Mouse (Mus musculus): ENCODE data around the gene Crlf1.

Gene Crlf1

DNA sequence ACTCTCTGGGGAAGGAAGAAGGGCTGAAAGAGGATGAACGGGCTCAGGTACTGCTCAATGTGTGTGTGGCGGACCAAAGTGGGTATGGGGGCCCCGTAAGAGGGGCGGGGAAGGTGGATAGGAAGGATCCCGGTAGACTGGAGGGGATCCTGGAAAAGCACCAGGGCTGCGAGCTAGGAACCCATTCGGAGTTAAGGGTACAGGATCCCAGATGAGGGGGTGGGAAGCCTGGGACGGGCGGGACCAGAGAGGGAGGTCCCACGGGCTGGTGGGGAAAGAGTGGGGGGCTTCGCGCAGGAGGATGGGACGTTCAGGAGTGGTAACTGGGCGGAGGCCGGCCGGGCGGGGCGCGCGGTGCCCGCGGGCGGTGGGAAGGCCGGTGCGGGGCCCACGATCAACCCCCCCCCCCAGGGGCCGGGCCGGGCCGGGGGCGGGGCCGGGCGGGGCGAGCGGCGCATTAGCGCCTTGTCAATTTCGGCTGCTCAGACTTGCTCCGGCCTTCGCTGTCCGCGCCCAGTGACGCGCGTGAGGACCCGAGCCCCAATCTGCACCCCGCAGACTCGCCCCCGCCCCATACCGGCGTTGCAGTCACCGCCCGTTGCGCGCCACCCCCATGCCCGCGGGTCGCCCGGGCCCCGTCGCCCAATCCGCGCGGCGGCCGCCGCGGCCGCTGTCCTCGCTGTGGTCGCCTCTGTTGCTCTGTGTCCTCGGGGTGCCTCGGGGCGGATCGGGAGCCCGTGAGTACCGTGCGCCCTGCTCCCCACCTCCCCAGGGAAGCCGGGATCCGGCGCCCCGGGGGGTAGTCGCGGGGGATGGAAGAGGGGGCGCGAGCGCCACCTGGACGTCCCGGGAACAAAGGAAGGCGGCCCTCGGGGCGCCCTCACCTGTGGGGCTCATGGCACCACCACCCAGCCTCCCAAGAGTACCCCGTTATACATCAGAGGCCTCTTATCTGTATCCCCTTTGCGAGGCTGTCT is at the start of gene Crlf1:
TSS of gene Crlf1 (plus strand) at position 495 of the 977 bp plus-strand sequence.
- no peak for DNase-seq (ENCODE audit: low spot score in 2 of 2)

DNA sequence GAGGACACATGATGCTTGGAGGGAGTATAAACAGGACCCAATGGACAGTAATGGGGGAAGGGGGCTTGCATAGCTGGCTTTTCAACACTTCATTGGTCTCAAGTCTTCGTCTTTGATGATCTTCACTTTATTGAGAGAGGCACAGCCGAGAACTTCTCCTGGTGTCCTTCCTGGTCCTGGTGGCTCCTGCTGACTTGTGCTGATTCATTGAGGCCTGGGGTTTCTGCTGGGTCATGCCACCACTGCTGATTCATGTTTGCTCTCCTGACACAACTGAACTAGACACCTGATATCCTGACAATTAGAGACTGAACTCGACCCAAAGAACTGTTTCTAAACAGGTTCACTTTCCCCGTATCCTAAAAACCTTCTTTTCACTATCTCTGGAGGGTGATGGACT is 49.6 kb upstream of the Crlf1 start:
- no peak for DNase-seq (ENCODE audit: low spot score in 2 of 2)

DNA sequence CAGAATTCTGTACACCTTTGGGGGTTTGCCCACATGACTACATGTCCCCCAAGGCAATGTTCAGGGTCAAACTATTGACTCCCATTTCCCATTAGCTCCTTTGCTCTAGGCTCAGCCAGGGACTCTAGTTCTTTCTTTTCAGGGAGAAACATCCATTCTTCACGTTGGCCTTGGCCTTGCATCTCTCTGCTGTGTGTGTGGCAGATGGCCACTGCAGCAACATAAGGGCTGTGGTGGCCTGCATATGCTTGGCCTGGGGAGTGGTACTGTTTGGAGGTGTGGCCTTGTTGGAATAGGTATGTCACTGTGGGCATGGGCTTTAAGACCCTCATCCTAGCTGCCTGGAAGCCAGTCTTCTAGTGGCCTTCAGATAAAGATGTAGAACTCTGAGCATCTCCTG is 47.0 kb upstream of the Crlf1 start:
- no peak for DNase-seq (ENCODE audit: low spot score in 2 of 2)

DNA sequence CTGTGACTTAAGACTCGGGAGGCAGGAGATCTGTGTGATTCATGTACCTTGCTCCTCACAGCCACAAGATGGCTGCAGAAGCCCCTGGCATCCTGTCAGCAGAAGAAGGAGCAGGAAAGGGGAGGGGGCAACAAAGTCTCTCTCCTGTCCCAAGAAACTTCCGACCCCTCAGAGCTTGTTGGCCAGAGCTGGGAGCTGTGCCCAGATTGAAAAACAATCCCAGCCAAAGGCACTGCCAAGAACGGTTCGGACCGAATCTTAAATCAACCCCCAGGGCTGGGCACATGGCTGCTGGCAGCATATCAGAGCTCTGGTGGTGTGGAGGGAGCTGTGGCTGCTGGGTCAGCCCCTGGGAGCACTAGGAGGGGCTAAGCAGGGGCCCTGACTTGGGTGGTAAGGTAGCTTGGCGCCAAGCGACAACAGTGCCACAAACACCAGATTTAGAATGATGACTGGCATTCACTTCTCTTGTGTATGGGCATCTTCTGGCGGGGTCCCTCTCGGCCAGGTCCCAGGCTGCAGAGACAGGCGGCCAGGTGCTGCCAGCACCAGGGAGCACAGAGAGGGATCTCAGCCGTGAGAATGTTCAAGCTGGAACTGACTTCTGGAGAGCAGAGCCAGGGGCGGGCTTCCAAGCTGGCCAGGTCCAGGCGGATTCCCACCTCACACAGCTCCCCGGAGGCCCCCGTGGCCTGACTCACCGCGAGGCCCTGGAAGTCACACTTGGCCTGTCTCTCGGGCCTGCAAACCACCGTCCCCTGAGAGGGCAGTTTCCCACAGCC is 45.1 kb upstream of the Crlf1 start:
- peak in 1 of 2 experiments; percentile 40 for DNase-seq (ENCODE audit: low spot score in 2 of 2)

DNA sequence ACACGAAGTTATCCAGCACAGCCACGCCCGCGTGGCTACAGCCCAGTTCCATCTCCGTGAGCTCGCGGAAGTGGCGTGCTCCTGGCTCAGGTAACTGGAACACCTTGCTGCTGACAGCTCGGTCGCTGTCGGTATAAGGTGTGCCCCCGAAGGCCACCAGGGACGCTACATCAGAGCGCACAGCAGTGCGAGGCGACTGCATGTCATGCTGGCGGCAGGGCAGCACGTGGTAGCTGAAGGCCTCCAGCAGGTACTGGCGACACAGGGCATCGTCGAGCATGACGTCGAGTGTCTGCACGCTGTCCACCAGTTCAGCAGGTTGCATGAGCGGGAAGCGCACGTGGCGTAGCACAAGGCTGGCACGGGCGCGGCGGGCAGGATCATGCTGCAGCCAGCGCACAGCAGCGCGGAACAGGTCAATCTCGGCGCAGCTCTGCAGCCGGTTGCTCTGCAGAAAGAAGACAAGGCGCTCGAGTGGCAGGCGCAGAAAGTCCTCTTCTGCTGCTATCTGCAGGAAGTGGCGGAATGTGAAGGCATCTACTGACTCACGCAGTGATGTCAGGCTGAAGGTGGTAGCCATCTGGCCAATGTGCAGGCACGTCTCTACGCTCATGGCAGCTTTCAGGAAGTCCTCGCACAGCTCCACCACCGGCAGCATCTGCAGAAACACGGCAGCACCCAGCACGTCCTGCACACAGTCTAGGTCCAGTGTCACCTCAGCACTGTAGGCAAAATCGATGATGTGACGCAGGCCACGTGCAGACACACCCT is 40.6 kb upstream of the Crlf1 start:
- DNase-seq (ENCODE audit: low spot score in 2 of 2), result peak; percentile 39 to 43

DNA sequence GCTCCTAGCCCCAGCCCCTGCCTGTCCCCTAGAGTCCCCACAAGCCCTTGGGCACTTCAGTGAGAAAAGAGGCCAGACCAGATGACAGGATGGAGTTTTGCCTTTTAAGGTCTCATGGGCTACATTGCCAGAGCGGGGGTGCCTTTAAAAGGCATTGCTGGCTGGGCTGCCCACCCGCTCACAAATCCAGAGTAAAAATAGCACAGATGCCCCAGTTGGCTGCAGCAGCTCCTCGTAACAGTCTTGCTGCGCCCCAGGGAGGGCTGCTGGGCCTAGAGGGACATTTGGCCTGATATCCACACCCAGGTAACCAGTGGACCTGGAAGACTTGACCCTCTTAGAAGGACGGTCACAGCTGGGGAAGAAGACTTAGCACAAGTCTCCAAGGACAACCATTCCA is 39.1 kb upstream of the Crlf1 start:
- DNase-seq (ENCODE audit: low spot score in 2 of 2), result peak; percentile 51 to 66

DNA sequence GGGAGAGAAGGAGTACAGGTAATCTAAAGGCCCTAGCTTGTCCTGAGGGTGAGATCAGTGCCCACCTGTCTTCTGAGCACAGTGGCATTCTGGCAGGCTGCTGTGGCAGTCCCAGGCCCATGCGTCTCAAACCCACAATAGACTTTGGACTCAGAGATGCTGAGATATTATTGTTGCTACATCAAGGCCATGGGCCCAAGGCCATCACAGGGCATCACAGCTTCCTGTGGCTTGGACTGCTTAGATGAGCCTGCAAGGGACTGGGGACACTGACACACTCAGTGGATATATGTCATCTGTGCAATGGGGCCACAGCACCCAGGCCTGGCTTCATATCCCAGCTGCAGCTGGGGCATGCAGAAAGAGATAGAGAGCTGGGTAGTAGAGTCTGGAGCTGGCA is 36.0 kb upstream of the Crlf1 start:
- DNase-seq (ENCODE audit: low spot score in 2 of 2), result no peak

DNA sequence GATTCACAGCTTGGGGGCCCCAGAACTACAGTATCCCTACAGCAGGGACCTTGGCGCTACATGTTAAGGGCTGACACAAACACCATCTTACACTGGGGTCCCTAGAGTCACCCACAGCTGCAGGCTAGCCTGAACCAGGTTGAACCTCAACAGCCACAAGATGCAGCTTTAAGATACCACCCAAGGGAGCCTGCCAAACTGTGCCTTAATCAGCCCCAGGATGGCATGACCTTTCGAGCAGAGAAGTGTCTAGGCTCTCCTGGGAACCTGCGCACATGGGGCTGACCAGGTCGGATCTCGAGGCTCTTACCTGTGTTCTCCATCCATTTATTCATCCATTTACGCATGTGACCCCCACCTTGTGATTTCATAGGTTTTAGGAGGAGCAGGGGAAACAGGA is 35.1 kb upstream of the Crlf1 start:
- DNase-seq (ENCODE audit: low spot score in 2 of 2), result no peak

DNA sequence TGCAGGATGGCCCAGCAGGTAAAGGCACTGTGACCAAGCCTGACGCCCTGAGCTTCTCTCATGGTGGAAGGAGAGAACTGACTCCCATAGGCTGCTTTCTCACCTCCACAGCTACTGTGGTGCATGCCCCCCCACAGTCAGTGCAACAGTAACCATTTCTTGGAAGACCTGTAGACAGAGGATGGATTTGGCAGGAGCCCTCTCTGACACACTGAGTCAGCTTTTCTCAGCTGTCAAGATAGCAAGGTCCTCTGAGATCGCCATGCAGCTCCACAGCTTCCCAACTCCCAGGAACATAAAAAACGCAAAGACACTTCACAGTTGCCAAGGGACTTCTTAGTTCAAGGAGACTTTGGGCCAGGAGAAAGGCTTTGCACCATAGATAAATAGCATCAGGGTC is 34.5 kb upstream of the Crlf1 start:
- DNase-seq (ENCODE audit: low spot score in 2 of 2), result no peak

DNA sequence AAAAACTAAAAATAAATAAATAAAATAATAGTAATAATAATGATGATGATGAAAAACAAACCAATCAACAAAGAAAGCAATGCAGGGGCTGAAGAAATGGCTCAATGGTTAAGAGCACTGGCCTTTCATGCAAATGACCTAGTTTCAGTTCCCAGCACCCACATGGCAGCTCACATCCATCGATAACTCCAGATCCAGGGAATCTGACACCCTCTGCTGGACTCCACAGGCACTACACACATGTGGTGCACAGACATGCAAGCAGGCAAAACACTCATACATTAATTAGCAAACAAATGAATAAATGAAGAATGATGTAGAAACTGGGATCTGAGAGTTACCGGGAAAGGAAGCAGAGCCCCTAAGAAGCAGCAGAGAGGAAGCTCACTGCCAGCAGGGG is 33.3 kb upstream of the Crlf1 start:
- no peak for DNase-seq (ENCODE audit: low spot score in 2 of 2)

DNA sequence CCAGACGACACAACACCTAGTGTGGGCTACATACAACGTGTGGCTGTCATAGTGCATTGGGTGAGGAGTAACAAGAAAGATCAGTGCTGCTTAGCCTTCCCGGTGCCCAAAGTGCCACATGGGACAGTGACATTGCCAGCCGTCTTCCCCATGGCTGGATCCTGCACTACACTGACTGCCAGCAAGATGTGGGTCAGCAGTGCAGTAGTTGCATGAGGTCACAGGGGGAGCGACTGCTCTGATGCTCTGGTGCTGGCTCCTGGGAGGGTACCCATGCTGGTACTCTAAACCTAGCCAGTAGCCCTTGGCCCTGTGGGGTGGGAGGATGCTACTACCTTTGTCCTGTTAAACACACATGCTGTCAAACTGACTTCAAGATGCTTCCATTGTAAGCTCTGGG is 32.8 kb upstream of the Crlf1 start:
- no peak for DNase-seq (ENCODE audit: low spot score in 2 of 2)

DNA sequence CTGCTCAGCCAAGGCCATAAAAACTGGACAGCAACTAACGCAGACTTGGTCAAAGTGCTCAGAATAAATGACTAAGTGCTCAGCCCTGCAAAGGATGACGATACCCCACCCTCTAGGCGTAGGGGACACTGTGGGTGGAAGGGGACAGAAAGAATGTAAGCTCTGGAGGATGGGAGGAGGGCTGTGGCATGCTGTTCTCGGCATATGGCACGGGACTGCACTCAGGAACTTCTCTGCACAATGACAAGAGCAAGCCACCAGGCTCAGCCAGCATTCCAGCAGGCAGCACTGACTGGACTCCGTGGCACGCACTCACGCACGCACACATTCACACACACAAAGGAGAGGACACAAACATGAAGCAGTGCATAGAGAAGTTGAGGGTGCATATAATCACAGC is 32.4 kb upstream of the Crlf1 start:
- no peak for DNase-seq (ENCODE audit: low spot score in 2 of 2)

DNA sequence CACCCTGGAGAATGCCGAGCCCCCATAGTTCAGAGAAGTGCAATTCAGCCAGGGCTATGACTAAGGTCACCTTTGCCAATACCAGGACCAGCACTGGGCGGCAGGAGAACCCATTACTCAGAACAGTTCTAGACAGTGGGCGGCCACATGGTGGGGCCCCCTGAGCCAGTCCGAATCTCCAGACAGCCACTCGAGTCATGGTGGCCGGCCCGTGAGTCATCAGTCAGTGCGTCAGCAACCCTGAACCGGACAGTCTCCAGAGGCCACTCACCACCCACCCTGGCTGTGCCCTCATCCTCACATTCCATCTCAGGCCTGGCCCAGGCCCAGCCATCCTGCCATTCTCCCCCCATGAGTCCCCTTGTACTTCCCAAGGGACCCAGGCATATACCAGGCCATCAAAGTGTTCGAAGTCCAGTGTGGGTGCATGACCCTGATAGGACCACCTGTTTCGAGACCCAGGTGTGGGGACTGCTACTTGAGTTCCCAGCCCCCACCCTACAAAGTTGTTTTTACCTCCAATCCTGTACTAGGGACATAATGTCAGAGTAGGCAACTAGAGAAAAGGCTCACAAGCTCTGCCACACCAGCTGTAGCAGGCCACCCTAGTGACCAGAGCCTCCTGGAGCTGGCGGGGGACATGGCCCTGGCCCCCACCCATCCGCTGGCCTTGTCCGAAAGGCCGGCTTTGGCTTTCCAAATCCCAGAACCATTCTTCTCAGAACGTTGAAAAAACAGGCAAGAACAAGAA is 31.0 kb upstream of the Crlf1 start:
- no peak for DNase-seq (ENCODE audit: low spot score in 2 of 2)

DNA sequence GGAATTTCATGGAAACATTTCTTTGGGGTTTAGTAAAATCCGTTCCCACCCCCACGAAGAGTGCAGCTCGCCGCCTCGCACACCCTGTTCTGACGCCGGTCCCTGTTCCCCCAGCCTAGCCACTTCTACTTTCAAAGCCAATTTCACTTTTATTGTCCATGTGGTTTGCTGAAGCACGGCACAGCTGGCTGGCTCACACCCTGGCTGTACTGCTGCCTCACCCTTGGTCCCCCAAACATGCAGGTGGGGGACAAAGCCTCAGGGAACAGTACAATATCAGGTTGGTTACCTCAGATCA is 30.5 kb upstream of the Crlf1 start:
- DNase-seq (ENCODE audit: low spot score in 2 of 2), result peak in 1 of 2 experiments; percentile 30

DNA sequence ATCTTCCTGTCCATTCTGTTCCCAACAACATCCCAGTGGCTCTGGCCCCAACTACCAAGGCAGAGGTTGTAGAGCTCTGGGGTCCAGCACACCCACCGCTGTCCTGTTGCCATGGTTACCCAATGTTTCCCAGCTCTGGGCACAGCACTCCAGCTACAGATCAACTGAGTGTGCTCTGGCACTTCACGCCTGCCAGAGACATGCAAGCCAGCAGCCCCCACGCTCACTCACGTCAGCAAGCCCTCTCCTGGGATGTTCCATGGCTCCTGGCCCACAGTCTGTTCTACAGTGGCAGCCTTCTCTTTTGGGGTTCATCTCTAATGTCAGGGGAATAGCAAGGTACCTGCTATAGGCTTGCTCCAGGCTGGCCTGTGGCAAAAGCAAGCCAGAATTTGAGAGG is 29.7 kb upstream of the Crlf1 start:
- DNase-seq (ENCODE audit: low spot score in 2 of 2), result peak; percentile 62 to 76

DNA sequence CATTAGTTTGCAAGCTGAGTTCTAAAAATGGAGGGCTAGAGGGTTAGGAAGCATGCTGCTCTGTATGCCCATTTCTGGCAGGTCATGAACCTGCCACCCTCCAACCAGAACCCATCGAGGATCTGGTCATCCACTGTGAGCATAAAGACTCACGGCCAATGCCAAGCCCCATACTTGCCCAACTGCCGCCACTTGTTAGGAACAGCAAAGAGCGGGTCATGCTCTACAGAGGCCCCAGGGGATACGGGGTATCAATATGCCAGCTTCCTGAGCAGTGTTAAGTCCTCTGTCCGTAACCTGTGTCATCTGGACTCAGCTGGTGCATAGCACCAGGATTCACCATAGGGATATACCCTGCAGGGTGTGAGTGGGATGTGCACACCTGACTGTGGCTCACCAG is 28.8 kb upstream of the Crlf1 start:
- no peak for DNase-seq (ENCODE audit: low spot score in 2 of 2)

DNA sequence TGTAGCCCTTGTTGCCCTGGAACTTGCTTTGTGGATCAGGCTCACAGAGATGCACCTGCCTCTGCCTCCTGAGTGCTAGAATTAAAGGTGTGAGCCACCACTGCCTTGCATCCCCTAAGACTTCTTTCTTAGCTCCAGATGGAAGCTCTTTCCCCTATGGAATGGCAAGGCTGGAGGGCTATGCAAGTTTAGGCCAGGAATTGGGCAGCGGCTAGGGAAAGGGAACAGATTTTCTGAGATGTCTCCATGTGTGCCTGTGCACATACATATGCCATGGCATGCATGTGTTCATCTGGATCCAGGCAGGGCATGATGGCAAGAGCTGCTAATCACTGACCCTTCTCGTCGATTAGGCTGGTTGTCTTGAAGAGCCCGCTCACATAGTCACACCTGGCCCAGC is 27.3 kb upstream of the Crlf1 start:
- DNase-seq (ENCODE audit: low spot score in 2 of 2), result no peak

DNA sequence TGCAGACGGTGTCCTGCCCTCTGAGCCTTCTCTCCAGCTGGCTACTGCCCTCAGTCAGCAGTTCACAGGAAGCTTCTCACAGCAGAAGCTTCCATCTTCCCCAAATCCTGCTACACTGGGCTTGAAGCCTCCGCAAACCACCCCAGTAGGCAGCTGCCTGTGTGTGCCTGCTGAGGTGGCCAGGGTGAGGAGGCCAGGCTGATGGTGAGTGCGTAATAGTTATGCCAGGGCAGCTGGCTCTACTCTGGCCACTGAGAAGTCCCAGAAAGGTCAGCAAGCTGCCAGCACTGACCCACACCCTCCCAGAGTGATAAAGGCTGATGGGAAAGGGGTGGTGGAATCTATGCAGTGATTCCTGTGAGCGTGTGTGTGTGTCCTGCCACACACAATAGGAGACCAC is 26.7 kb upstream of the Crlf1 start:
- DNase-seq (ENCODE audit: low spot score in 2 of 2), result no peak

DNA sequence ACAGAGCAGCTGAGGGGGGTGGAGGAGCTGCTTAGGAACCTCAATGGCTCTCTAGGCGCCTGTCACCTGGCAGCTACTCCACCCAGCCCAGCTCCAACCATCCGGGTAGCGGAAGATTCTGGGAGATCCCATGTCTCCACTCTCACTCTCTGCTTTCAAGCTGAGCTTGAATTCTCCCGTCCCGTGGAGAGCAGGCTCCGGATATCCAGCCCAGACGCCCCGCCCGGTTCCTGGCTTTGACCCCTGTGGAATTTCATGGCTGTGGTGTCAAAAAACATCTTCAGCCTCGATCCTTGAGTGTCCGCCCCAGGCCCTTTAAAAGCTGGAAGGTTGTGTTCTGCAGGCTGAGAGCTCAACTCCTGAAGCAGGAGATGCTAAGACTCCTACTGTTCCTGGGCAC is 26.2 kb upstream of the Crlf1 start:
- DNase-seq (ENCODE audit: low spot score in 2 of 2), result no peak

DNA sequence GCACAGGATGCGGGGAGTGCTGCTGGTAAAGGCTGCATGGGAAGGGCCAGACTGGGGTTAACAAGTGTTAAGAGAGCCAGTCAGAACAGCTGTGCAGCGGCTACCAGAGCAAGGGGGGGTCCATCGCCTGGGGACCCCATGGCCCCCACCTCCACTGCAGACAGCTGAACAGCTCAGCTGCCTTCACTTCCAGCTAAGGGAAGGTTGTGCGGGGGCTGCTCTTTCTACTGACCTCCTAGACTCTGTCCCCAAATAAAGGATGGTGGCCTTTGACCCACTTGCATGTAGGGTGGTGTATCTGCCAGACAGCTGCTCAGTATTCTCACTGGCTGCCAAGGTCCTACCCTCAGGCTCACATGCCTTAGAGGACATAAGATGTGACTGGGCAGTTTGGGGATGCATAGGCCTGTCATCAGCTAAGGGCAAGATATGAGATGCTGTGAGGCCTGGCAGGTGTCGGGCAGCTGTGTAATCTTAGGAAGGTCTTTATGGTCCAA is 25.7 kb upstream of the Crlf1 start:
- DNase-seq (ENCODE audit: low spot score in 2 of 2), result no peak

DNA sequence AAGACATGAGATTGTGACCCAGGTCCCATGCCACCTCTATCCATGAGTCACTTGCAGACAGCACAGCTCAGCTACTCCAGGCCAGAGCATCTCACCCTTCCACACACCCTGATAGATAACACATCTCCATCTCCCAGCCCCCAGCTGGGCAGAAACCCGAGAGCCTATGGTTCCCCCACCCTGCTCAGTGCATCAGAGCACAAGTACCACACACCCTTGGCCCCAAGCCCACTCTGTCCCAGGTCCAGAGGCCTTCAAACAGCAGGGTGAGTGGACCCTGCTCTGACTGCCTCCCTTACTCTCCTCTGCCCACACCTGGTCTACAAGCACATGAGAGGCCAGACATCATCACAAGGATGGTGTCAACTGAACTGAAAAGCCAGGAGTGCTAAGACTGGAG is 25.1 kb upstream of the Crlf1 start:
- no peak for DNase-seq (ENCODE audit: low spot score in 2 of 2)
